Comparison of ENCODE assay signal across 17 mouse cellular contexts in the genomic region with DNA sequence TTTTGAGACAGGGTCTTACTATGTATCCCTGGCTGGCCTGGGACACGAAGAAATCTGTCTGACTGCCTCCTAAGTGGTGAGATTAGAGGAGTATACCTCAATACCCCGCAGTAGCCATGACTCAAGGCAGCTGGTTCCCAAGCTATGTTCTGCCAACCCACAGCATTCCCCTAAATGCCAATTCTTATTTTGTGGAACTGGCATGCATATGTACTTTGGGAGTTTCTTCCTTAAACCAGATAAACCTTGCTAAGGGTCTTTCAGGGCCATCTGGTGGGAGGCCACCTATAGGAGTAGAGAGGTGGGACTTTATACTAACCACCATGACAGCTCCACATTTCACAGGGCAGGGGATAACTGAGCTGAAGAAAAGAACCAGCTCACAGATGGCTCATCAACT. TPM values are rescaled to one million over a fixed set of nuclear protein-coding genes. Genes with fewer than 3 reads are reported as not detected.
DNase-seq lines count a peak whose midpoint lies in the region; ATAC-seq lines count a peak whose summit lies in the region.
"Had no signal": no experiment of that assay in that cellular context is flagged by ENCODE, and none has a peak within 500 bp of the region (broad histone marks: within the 10 kb centered on the region; RNA-seq: fewer than 3 reads in every experiment).

No protein-coding gene starts in this region.

- WGBS in hindbrain, embryonic 16.5 days = 86% methylated on average over 2 of the region's 2 CpGs
- WGBS in hindbrain, embryonic 13.5 days = 83% methylated on average over 2 of the region's 2 CpGs
- 84% methylated on average over 2 of the region's 2 CpGs for WGBS in neural tube, embryonic 13.5 days
- WGBS in neural tube, embryonic 15.5 days = 83% methylated on average over 2 of the region's 2 CpGs

- no peaks in the 10 kb centered on the region for H3K36me3 ChIP-seq in hindbrain, embryonic 16.5 days (ENCODE audit: control insufficient read depth, insufficient read depth, low read length)
- no peaks in the 10 kb centered on the region for H3K36me3 ChIP-seq in hindbrain, embryonic 13.5 days
- no peaks in the 10 kb centered on the region for H3K36me3 ChIP-seq in neural tube, embryonic 13.5 days
- no peaks in the 10 kb centered on the region for H3K36me3 ChIP-seq in neural tube, embryonic 15.5 days
- H3K36me3 ChIP-seq: embryonic facial prominence, embryonic 10.5 days; heart, embryonic 15.5 days had no signal

- peaks cover 12% of the 10 kb centered on the region for H3K4me1 ChIP-seq in hindbrain, embryonic 16.5 days (ENCODE audit: control insufficient read depth, insufficient read depth, low read depth, low read length)
- H3K4me1 ChIP-seq in hindbrain, embryonic 13.5 days (replicated peaks) = peaks cover 38% of the 10 kb centered on the region
- H3K4me1 ChIP-seq in neural tube, embryonic 13.5 days (replicated peaks) = peaks cover 36% of the 10 kb centered on the region
- H3K4me1 ChIP-seq in neural tube, embryonic 15.5 days = peaks cover 22% of the 10 kb centered on the region

- no peaks in the 10 kb centered on the region for H3K27me3 ChIP-seq in hindbrain, embryonic 16.5 days (replicated peaks; ENCODE audit: control insufficient read depth, insufficient read depth, low read length)
- peaks cover 3% of the 10 kb centered on the region; the same call in 1 of the 2 replicates for H3K27me3 ChIP-seq in hindbrain, embryonic 13.5 days
- peaks cover 5% of the 10 kb centered on the region; the same call in 1 of the 2 replicates for H3K27me3 ChIP-seq in neural tube, embryonic 13.5 days
- no peaks in the 10 kb centered on the region for H3K27me3 ChIP-seq in neural tube, embryonic 15.5 days (replicated peaks)

- H3K9me3 ChIP-seq in hindbrain, embryonic 16.5 days (ENCODE audit: control insufficient read depth, low read length) = no peaks in the 10 kb centered on the region
- no peaks in the 10 kb centered on the region for H3K9me3 ChIP-seq in hindbrain, embryonic 13.5 days
- H3K9me3 ChIP-seq in neural tube, embryonic 13.5 days = no peaks in the 10 kb centered on the region
- H3K9me3 ChIP-seq in neural tube, embryonic 15.5 days (replicated peaks) = no peaks in the 10 kb centered on the region
- H3K9me3 ChIP-seq: embryonic facial prominence, embryonic 10.5 days; forebrain, embryonic 13.5 days; heart, embryonic 15.5 days had no signal

- no peak overlapping the region for H3K4me3 ChIP-seq in hindbrain, embryonic 16.5 days (ENCODE audit: low read length)
- no peak overlapping the region for H3K4me3 ChIP-seq in hindbrain, embryonic 13.5 days
- no peak overlapping the region for H3K4me3 ChIP-seq in neural tube, embryonic 13.5 days
- H3K4me3 ChIP-seq in neural tube, embryonic 15.5 days (replicated peaks) = no peak overlapping the region
- H3K4me3 ChIP-seq: embryonic facial prominence, embryonic 10.5 days; forebrain, embryonic 13.5 days; heart, embryonic 15.5 days had no signal

- no peak overlapping the region for H3K9ac ChIP-seq in hindbrain, embryonic 16.5 days (ENCODE audit: low read depth, low read length)
- no peak overlapping the region for H3K9ac ChIP-seq in hindbrain, embryonic 13.5 days
- no peak overlapping the region for H3K9ac ChIP-seq in neural tube, embryonic 13.5 days
- H3K9ac ChIP-seq in neural tube, embryonic 15.5 days (replicated peaks) = no peak overlapping the region
- H3K9ac ChIP-seq: forebrain, embryonic 13.5 days; forebrain, postnatal 0 days; heart, embryonic 15.5 days had no signal

- H3K4me2 ChIP-seq in hindbrain, embryonic 16.5 days (ENCODE audit: low read length) = no peak overlapping the region
- H3K4me2 ChIP-seq in hindbrain, embryonic 13.5 days = no peak overlapping the region
- H3K4me2 ChIP-seq in neural tube, embryonic 13.5 days = no peak overlapping the region
- no peak overlapping the region for H3K4me2 ChIP-seq in neural tube, embryonic 15.5 days
- H3K4me2 ChIP-seq: forebrain, embryonic 13.5 days; heart, embryonic 11.5 days; heart, embryonic 15.5 days had no signal

- DNase-seq in neural tube, embryonic 10.5 days (ENCODE audit: extremely low spot score, low spot score) = no peak
- no peak for DNase-seq in natural killer cell, adult 2 months (ENCODE audit: low spot score in 2 of 2)
- DNase-seq: adrenal gland, adult 2 months; adrenal gland, postnatal 25 days; cerebellum, adult 2 months; cerebellum, postnatal 10 days; forebrain, postnatal 0 days; heart, adult 18-20 months; heart, postnatal 14 days had no signal

- no peak for ATAC-seq in hindbrain, embryonic 16.5 days
- ATAC-seq in hindbrain, embryonic 13.5 days (ENCODE audit: low FRiP score) = no peak
- ATAC-seq in neural tube, embryonic 13.5 days (ENCODE audit: low read depth) = no peak
- ATAC-seq in neural tube, embryonic 15.5 days (ENCODE audit: low FRiP score) = no peak
- ATAC-seq: forebrain, embryonic 13.5 days; forebrain, postnatal 0 days had no signal

- H3K27ac ChIP-seq in hindbrain, embryonic 16.5 days (ENCODE audit: low read depth, low read length) = peak overlapping the region; percentile 29; the same call in 1 of the 2 replicates
- H3K27ac ChIP-seq in hindbrain, embryonic 13.5 days = no peak overlapping the region
- H3K27ac ChIP-seq in neural tube, embryonic 13.5 days (replicated peaks) = peak overlapping the region; percentile 24; the same call in 1 of the 2 replicates
- H3K27ac ChIP-seq in neural tube, embryonic 15.5 days (replicated peaks) = 0 out of 2 replicates have a peak overlapping the region, but pooled peaks have one; percentile 7
- H3K27ac ChIP-seq: embryonic facial prominence, embryonic 10.5 days; forebrain, embryonic 13.5 days; heart, embryonic 15.5 days had no signal

RNA-seq across cellular contexts. Expression of gene Myl7, which starts 5.3 kb away (rescaled TPM):
- 0.49 TPM in 1 of 2 replicates, not detected in the other for polyA plus RNA-seq in hindbrain, embryonic 16.5 days (2015; fragmentation: Nextera tagmentation; extraction: Ambion mirVana)
- polyA plus RNA-seq in hindbrain, embryonic 13.5 days (2015; fragmentation: Nextera tagmentation; extraction: Ambion mirVana) = 1.9 and 2.7 TPM in 2 replicates
- polyA plus RNA-seq in neural tube, embryonic 13.5 days (2015; fragmentation: Nextera tagmentation; extraction: Ambion mirVana) = 1.7 and 3.5 TPM in 2 replicates
- polyA plus RNA-seq in neural tube, embryonic 15.5 days (2015; fragmentation: Nextera tagmentation; extraction: Ambion mirVana) = 1.4 and 10.6 TPM in 2 replicates
- polyA plus RNA-seq: cerebellum, adult 2 months; forebrain, embryonic 13.5 days; forebrain, postnatal 0 days had no signal

RNA-seq across cellular contexts. Expression of gene Pold2, which starts 25.8 kb away (rescaled TPM):
- 59.6 and 62.5 TPM in 2 replicates for polyA plus RNA-seq in hindbrain, embryonic 16.5 days (2015; fragmentation: Nextera tagmentation; extraction: Ambion mirVana)
- 54.3 and 57.0 TPM in 2 replicates for polyA plus RNA-seq in hindbrain, embryonic 13.5 days (2015; fragmentation: Nextera tagmentation; extraction: Ambion mirVana)
- polyA plus RNA-seq in neural tube, embryonic 13.5 days (2015; fragmentation: Nextera tagmentation; extraction: Ambion mirVana) = 52.2 and 59.0 TPM in 2 replicates
- polyA plus RNA-seq in neural tube, embryonic 15.5 days (2015; fragmentation: Nextera tagmentation; extraction: Ambion mirVana) = 64.5 and 81.0 TPM in 2 replicates

RNA-seq across cellular contexts. Expression of gene Aebp1, which starts 42.1 kb away (rescaled TPM):
- polyA plus RNA-seq in hindbrain, embryonic 16.5 days (2015; fragmentation: Nextera tagmentation; extraction: Ambion mirVana) = 27.4 and 35.8 TPM in 2 replicates
- polyA plus RNA-seq in hindbrain, embryonic 13.5 days (2015; fragmentation: Nextera tagmentation; extraction: Ambion mirVana) = 21.9 and 24.5 TPM in 2 replicates
- 23.6 and 24.7 TPM in 2 replicates for polyA plus RNA-seq in neural tube, embryonic 13.5 days (2015; fragmentation: Nextera tagmentation; extraction: Ambion mirVana)
- 22.1 and 24.3 TPM in 2 replicates for polyA plus RNA-seq in neural tube, embryonic 15.5 days (2015; fragmentation: Nextera tagmentation; extraction: Ambion mirVana)

RNA-seq across cellular contexts. Expression of gene Gck, which starts 46.0 kb away (rescaled TPM):
- 5.7 and 6.6 TPM in 2 replicates for polyA plus RNA-seq in hindbrain, embryonic 16.5 days (2015; fragmentation: Nextera tagmentation; extraction: Ambion mirVana)
- polyA plus RNA-seq in hindbrain, embryonic 13.5 days (2015; fragmentation: Nextera tagmentation; extraction: Ambion mirVana) = 4.2 and 6.1 TPM in 2 replicates
- 3.0 and 3.3 TPM in 2 replicates for polyA plus RNA-seq in neural tube, embryonic 13.5 days (2015; fragmentation: Nextera tagmentation; extraction: Ambion mirVana)
- 3.4 and 4.2 TPM in 2 replicates for polyA plus RNA-seq in neural tube, embryonic 15.5 days (2015; fragmentation: Nextera tagmentation; extraction: Ambion mirVana)

RNA-seq across cellular contexts. Expression of gene Ykt6, which starts 51.6 kb away (rescaled TPM):
- 98.9 and 99.7 TPM in 2 replicates for polyA plus RNA-seq in hindbrain, embryonic 16.5 days (2015; fragmentation: Nextera tagmentation; extraction: Ambion mirVana)
- 76.0 and 78.1 TPM in 2 replicates for polyA plus RNA-seq in hindbrain, embryonic 13.5 days (2015; fragmentation: Nextera tagmentation; extraction: Ambion mirVana)
- polyA plus RNA-seq in neural tube, embryonic 13.5 days (2015; fragmentation: Nextera tagmentation; extraction: Ambion mirVana) = 68.9 and 71.2 TPM in 2 replicates
- 84.9 and 87.1 TPM in 2 replicates for polyA plus RNA-seq in neural tube, embryonic 15.5 days (2015; fragmentation: Nextera tagmentation; extraction: Ambion mirVana)
